Mouse (Mus musculus) urinary bladder, postnatal 36 days (tissue): ENCODE measurements around the gene Rpl19.
A peak's percentile ranks its signal among the peaks of the same experiment; 100 is the strongest.

ENCODE experiments used
- DNase-seq, 2 experiments: peaks; one replicate each; pipeline ENCODE4 v3.0.0; 2022; ENCODE audit warnings: low spot score in 2 of 2, mixed read lengths in 1 of 2

Rpl19 gene

GRCm38 (mm10) chr11:97998898-97999608 lies 27.5 kb upstream of the Rpl19 start:
- no peak for DNase-seq

DNA sequence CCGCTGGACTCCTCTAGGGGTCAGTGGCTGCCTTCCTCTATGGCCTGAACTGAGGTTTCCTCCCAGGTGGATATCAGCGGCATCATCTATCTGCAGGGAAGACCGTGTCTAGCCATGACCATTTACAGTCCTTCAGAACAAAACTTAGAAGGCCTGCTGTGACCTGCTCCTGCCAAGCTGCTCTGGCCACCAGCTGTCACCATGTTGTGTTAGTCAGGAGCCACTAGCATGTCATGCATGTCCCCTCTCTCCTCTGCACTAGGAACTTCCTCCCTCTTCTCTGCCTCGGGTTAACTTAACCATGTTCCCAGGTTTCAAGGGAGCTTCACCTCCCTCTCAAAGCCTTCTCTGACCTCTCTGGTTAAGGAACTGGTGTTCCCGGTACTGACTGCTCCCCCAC lies 26.8 kb upstream of the Rpl19 start:
- no peak for DNase-seq

DNA sequence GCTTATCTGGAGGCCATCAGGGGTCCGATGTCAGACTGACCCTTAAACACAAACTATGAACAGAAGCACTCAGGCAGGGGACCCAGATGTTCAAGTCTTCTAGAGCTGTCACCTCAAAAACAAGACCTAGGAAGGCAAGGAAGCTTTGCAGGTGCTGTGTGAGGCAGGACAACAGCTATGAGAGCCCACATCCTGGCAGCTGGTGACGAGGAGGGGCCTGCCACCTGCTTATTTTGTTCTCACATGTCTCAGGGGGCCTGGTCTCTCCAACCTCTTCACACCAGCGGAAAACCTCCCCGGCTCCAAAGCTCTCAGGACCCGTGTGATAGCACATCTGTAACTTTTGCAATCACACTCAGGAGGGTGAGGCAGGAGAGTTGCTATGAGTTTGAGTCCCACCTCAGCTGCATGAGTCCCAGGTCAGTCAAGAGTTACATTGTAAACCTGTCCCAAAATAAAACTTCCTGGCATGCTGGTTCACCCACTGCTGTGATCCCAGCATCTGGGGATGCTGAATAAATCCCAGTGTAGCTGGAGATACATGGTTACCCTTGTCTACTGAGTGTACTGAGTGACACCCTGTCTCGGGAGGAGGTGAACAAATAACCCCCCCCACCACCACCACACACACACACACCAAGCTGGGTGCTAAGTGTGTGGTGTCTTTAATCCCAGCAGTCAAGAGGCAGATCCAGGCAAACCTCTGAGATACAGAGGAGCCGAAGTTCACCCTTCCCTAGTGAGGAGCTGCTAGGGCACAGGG lies 26.0 kb upstream of the Rpl19 start:
- DNase-seq: no peak

DNA sequence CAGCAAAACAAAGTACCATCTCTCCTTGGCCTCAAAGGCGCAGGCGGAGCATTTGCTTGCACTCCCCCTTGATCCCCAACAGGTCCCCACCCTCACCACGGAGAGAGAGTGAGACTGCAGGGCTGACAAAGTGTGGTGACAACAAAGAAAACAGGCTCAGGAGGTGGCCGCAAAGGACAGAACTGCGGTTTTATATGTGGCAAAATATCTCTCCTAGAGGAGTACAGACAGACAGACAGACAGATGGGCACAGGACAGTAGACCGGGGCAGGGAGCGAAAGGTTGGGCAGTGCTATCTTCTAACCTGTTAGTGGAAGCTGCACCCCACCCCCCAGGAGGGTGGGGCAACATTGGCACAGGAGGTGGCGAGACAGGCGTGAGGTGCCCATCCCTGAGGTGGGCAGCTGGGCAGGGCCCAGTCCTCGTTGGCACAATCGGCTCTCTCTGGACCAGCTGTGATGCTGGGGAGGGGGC lies 25.1 kb upstream of the Rpl19 start:
- DNase-seq: no peak

DNA sequence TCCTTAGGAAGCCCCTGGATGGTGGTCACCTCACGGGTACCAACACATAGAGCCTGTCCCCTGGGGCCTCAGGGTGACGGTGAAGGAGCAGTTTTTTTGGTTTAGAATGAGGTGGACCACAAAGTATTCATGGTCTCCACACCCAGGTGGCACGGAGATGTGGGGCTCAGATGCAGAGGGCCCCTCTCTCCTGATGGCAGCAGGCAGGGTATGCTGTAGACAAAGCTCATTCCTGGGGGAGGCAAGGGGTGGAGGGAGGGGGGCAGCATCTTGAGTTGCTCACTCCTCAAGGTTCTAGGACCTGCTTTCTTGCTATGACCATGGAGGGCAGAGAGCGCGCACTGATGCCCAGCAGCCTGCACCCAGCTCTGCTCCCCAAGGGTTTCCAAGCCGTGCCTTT lies 24.5 kb upstream of the Rpl19 start:
- no peak for DNase-seq

DNA sequence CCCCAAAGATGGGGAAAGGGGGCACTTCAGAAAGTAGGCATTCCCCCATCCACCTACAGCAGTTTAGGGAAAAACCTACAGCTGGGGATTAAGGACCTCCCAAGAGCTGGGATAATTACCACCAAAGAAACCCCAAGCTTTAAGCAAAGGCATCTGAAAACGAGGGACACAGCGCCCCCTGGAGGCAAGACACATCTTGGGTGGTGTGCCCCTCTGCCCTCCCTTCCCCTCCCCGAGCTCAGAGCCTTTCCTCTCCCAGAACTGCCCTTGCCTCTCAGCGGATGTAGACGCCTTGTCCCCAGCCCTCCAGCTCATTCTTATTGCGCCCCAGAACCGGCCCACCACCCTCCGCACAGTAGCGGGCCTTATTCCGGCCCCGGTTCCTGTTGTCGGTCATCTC lies 23.9 kb upstream of the Rpl19 start:
- peak in 1 of 2 experiments; percentile 61 for DNase-seq

DNA sequence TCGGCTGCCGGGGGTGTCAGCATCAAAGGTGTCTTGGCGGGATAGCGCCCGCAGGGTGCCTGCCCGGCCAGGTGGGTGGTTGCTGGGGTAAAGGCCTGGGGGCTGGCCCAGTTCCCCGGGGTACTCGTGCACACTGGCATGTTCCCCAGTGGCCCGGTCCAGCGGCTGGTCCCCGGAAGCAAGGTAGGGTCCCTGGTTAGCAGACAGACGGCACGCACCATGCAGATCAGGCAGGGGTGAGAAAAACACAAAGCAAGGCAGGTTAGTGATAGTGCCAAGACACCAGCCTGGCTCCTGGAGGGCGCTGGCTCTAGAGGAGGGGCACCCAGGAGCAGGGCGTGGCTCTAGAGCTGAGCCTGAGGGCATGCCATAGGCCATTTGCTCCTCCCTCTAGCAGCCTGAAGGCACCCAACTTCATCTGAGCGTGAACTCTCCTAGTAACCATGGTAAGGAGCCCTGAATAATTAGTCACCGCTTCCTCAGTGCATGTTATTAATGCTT lies 23.3 kb upstream of the Rpl19 start:
- no peak for DNase-seq

DNA sequence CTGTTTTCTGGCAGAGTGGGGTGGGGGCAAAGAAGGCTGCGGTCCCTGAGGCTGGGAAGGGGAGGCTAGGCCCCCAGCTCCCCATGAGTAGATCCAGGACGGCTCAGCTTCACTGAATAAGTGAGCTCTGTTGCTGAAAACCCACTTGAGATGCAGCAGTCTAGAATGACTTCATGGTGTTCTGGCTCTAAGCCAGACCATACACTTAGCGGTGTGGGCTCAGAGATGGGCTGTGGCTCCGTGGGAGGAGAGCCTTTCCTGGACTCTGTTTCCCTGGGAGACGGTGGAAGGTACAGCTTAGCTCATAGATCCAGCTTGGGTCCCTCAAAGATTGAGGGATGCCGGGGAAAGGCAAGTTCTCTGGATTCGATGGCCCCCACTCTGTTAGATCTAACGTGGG lies 22.3 kb upstream of the Rpl19 start:
- no peak for DNase-seq

GRCm38 (mm10) chr11:98005076-98005475 lies 21.4 kb upstream of the Rpl19 start:
- DNase-seq: no peak

DNA sequence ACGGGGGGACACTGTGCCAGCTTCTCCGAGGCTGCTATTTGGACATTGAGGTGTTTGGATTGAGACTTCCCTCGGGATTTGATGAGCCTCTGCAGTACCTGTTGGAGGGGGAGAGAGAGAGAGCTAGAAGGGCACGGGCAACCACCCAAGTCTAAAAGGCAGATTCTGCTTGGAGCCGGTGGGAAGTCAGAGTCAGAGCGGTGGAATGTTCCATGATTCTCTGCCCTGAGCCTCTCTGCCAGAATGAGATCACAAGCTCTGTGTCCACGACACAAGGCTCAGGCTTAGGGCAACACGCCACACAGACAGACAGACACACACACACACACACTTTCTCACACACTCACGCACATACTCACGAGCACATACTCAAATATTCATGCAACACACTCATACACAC lies 20.8 kb upstream of the Rpl19 start:
- DNase-seq: peak in 1 of 2 experiments; percentile 45

DNA sequence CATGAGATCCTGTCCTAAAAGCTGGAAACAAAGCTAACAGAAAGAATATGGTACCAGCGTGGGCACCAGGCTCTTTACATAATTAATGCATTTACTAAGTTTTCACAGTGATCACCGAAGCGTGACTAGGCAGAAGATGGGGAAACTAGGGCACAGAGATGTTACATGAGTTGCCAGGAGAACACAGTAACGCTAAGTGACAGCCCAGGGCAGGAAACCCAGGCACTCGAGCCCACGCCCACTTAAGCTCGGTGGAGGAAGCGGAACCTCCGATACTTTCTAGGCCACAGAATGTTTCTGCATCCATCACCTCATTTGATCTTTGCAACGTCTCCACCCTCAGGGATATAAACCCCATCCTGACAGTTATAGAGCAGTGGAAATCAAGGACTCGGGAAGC lies 18.4 kb upstream of the Rpl19 start:
- DNase-seq: no peak

GRCm38 (mm10) chr11:98011716-98012115 lies 14.8 kb upstream of the Rpl19 start:
- DNase-seq: no peak

- DNase-seq: no peak
These were observed 13.7 kb upstream of the Rpl19 start for GRCm38 (mm10) chr11:98012831-98013230.

DNA sequence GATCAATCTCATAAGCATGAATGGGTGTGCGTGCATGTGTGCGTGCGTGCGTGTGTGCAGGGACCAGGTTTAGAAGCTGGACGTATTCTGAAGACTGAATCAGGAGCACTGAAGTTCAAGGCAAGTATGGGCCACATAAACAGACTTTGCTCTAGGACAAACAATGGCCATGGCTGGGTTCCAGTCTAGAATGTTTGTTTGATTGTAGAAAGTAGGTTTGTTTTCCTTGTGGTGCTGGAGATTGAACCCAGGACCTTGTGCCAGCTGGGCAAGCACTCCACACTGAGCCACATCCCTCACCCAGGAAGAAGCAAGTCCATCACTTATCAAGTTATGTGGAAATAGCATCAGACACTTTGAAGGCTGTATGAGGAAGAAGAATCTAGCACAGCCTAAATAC lies 10.3 kb upstream of the Rpl19 start:
- DNase-seq: no peak

DNA sequence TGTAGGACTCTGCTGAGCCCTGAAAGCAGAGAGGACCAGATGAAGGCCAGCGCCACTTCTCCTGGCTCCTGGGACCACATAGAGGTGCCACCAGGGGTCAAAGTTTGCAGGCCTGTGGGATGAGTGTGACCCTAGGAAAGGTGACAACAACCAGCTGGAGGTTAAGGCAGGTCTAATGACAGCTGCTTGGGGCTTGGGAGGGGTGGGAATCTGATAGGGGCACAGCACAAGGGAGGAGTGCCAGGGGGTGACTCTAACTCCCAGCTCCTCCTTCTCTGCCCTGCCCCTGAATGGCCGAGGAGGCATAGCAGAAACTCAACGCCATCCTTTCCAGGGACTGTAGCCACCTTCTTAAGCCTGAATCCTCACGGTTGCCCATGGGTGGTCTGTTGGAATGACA lies 9.7 kb upstream of the Rpl19 start:
- no peak for DNase-seq

GRCm38 (mm10) chr11:98018222-98018621 lies 8.3 kb upstream of the Rpl19 start:
- DNase-seq: no peak

DNA sequence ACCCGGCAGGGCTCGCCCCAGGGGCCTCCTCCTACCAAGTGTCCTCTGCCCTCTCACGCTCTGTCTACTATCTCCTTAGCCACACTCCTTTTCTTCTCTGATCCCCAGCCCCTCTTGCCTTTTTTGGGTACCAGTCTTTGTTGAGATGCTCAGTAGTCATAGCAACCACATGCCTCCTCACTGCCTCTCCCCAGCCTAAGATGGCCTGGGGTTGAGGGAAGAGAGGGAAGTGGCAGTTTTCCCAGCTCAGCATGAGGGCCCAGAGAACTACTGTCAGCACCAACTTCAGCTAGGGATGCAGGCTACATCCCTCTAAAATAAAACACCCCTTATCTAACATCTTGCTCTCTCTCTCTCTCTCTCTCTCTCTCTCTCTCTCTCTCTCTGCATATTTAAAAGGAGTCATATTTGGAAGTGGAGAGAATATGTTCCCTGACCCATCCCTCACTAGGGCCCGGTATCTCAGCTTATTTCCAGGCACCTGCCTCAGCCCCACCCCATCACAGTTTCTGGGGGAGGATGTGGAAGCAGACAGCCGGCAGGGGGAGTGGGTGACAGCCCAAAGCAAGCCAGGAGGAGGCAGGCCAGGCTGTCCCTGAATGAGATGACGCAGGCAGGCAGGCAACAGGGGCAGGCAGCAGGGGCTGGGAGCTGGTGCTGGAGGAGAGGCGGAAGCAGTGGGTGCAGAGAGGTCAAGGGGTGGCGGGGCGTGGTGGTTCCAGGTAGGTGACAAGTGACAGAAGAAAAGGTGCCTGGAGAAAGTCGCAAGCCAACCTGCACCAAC lies 7.5 kb upstream of the Rpl19 start:
- no peak for DNase-seq

GRCm38 (mm10) chr11:98019883-98020610 lies 6.5 kb upstream of the Rpl19 start:
- no peak for DNase-seq

DNA sequence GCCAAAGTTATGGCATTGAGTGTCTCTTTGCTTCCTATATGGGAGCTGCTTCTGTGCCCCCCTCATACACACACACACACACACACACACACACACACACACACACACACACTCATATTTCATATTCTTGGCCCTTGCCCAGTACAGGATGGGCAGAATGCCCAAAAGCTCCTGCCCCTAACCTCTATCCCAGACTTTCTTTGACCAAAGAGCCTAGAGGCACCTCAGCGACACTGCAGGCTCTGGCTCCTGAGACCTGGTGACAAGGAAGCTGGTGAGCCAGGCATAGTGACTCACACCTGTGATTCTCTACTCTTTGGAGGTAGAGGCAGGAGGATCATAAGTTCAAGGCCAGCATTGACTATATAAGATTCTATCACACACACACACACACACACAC lies 5.8 kb upstream of the Rpl19 start:
- no peak for DNase-seq

DNA sequence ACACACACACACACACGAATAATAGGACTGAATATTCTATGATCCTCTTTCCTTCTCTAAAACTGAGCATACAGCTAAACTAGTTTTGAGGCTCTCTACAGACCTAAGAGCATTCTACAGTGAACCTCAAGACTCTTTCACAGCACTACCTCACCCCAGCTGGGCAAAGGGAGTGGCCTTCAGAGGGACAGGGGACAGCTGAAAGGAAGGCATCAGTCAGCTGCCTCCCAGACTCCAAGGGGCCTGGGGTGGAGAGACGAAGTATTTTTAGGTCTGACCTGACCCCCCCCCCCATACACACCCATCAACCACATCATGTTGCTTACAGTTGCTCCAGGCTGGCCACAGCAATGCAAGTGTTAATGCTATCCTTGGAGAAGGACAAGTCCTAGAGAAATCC lies 5.4 kb upstream of the Rpl19 start:
- no peak for DNase-seq

DNA sequence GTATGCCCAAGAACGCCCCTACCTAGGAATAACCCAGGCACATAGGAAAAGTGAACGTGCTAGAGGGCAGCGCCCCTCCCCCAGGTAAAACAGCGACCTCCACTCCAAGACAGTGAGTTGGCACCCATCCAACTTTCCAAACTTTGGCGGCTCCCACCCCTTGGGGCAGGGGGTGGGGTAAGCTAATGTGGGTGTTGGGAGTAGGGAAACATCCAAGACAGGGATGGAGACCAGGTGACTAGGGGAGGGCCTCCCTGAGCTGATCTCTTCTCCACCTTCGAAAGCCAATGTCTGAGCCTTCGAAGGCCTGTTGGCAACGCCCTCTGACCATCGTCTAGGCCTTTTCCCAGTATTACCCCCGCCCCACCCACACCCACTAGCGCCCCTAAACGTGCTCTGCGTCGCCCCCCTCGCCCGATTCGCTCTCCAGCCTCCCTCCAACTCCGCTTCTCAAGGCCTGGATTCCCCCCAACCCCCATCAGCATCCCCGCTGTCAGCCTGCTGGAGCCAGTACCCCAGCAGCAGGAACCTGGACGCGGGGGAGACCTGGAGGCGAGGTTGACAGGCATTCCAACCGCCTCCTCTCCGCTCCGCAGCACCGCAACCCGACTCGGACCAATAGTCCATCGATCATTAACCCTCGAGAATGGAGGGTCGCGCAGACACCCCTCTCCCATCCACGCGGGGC lies 4.8 kb upstream of the Rpl19 start:
- DNase-seq: no peak
